ENCODE assay signal across 8 mouse cellular contexts in genomic region chr15:5243036-5243958, GRCm38 (mm10). TPM values are rescaled to one million over a fixed set of nuclear protein-coding genes. Genes with fewer than 3 reads are reported as not detected.
DNase-seq lines count a peak whose midpoint lies in the region; ATAC-seq and TF ChIP-seq lines count a peak whose summit lies in the region.

No protein-coding gene starts in this region.

- H3K9ac ChIP-seq in heart, embryonic 13.5 days = peak overlapping the region; percentile 82
- H3K9ac ChIP-seq in limb, embryonic 14.5 days (ENCODE audit: low read depth, low read length, severe bottlenecking) = peak overlapping the region; percentile 58

- ATAC-seq in heart, embryonic 13.5 days (ENCODE audit: extremely low read depth, insufficient number of reproducible peaks, low FRiP score, low TSS enrichment) = no peak; the same call in 1 of the 2 replicates
- ATAC-seq in limb, embryonic 14.5 days (ENCODE audit: low FRiP score, low read depth) = no peak

- H3K4me1 ChIP-seq in heart, embryonic 13.5 days = peaks cover 33% of the 10 kb centered on the region
- peaks cover 12% of the 10 kb centered on the region for H3K4me1 ChIP-seq in limb, embryonic 14.5 days (ENCODE audit: control insufficient read depth, insufficient read depth, low read length)

- peak overlapping the region; percentile 100 for H3K4me2 ChIP-seq in heart, embryonic 13.5 days
- H3K4me2 ChIP-seq in limb, embryonic 14.5 days (replicated peaks; ENCODE audit: low read depth, low read length, severe bottlenecking) = peak overlapping the region; percentile 100

- no peaks in the 10 kb centered on the region for H3K9me3 ChIP-seq in heart, embryonic 13.5 days
- no peaks in the 10 kb centered on the region for H3K9me3 ChIP-seq in limb, embryonic 14.5 days (ENCODE audit: control insufficient read depth, low read length)

- H3K27me3 ChIP-seq in heart, embryonic 13.5 days (replicated peaks) = peaks cover 50% of the 10 kb centered on the region
- peaks cover 18% of the 10 kb centered on the region for H3K27me3 ChIP-seq in limb, embryonic 14.5 days (ENCODE audit: control insufficient read depth, insufficient read depth, low read length)

- 5% methylated on average over 40 of the region's 40 CpGs for WGBS in heart, embryonic 13.5 days
- WGBS in limb, embryonic 14.5 days = 9% methylated on average over 40 of the region's 40 CpGs

- no peak overlapping the region for H3K27ac ChIP-seq in layer of hippocampus, adult 2 months
- H3K27ac ChIP-seq in heart, embryonic 13.5 days (replicated peaks) = no peak overlapping the region
- H3K27ac ChIP-seq in limb, embryonic 14.5 days (replicated peaks; ENCODE audit: low read depth, low read length) = no peak overlapping the region

- peak overlapping the region; percentile 70 for H3K4me3 ChIP-seq in layer of hippocampus, adult 2 months
- peak overlapping the region; percentile 75 for H3K4me3 ChIP-seq in heart, embryonic 13.5 days
- H3K4me3 ChIP-seq in limb, embryonic 14.5 days (replicated peaks; ENCODE audit: low read length) = peak overlapping the region; percentile 62

- no peaks in the 10 kb centered on the region for H3K36me3 ChIP-seq in heart, embryonic 13.5 days
- no peaks in the 10 kb centered on the region for H3K36me3 ChIP-seq in limb, embryonic 14.5 days (ENCODE audit: control insufficient read depth, insufficient read depth, low read length)

- no peak for TF ChIP-seq CTCF in layer of hippocampus, adult 2 months (conservative IDR thresholded peaks at IDR 0.05)
- no peak for TF ChIP-seq CTCF in brain, embryonic 14.5 days (IDR thresholded peaks at IDR 0.05; ENCODE audit: borderline replicate concordance, extremely low read depth, insufficient read depth, insufficient read length)

- no peak for DNase-seq in layer of hippocampus, adult 2 months (ENCODE audit: low spot score in 2 of 2)
- DNase-seq in layer of hippocampus, adult 18-20 months (ENCODE audit: low spot score in 2 of 2) = no peak
- peak; percentile 7 for DNase-seq in brain, embryonic 14.5 days (ENCODE audit: low read depth)
- no peak for DNase-seq in limb, embryonic 14.5 days (ENCODE audit: low spot score)
- peak; percentile 39 for DNase-seq in neural tube, embryonic 10.5 days (ENCODE audit: extremely low spot score, low spot score)
- DNase-seq in layer of hippocampus, adult 9-10 months (ENCODE audit: low spot score) = no peak
- DNase-seq in adrenal gland, postnatal 14 days = no peak

- no peak for TF ChIP-seq POLR2A in brain, embryonic 14.5 days (IDR thresholded peaks at IDR 0.05; ENCODE audit: borderline replicate concordance, extremely low read depth, insufficient read depth, insufficient read length, poor library complexity, severe bottlenecking)
- TF ChIP-seq POLR2A in limb, embryonic 14.5 days (IDR thresholded peaks at IDR 0.05; ENCODE audit: borderline replicate concordance, extremely low read depth, insufficient read depth, insufficient read length) = no peak

RNA-seq across cellular contexts. Expression of gene Ptger4, which starts 0.7 kb away (rescaled TPM):
- total RNA-seq in layer of hippocampus, adult 2 months (2021) = 1 to 10 TPM in 1 of 2 experiments, under 1 TPM in 1; 0.82 to 1.1 TPM
- total RNA-seq in layer of hippocampus, adult 18-20 months (2021) = under 1 TPM; 0.67 to 0.76 TPM
- polyA plus RNA-seq in brain, embryonic 14.5 days (2012; rRNA removed) = 0.76 and 1.2 TPM in 2 replicates
- 2.4 and 2.5 TPM in 2 replicates for polyA plus RNA-seq in heart, embryonic 13.5 days (2015; fragmentation: Nextera tagmentation; extraction: Ambion mirVana)
- 3.4 and 5.2 TPM in 2 replicates for polyA plus RNA-seq in limb, embryonic 14.5 days (2012; rRNA removed)
- 4.7 and 4.9 TPM in 2 replicates for polyA plus RNA-seq in limb, embryonic 14.5 days (2014; fragmentation: Nextera tagmentation; extraction: Ambion mirVana)
- total RNA-seq in adrenal gland, postnatal 14 days (2021) = 4.0 and 5.6 TPM in 2 replicates

RNA-seq across cellular contexts. Expression of gene Ttc33, which starts 58.0 kb away (rescaled TPM):
- total RNA-seq in layer of hippocampus, adult 2 months (2021) = 10 to 100 TPM; 85.2 to 93.3 TPM
- 10 to 100 TPM; 82.3 to 85.7 TPM for total RNA-seq in layer of hippocampus, adult 18-20 months (2021)
- 24.5 and 29.0 TPM in 2 replicates for polyA plus RNA-seq in brain, embryonic 14.5 days (2012; rRNA removed)
- polyA plus RNA-seq in heart, embryonic 13.5 days (2015; fragmentation: Nextera tagmentation; extraction: Ambion mirVana) = 29.3 and 31.6 TPM in 2 replicates
- 11.6 and 19.0 TPM in 2 replicates for polyA plus RNA-seq in limb, embryonic 14.5 days (2012; rRNA removed)
- polyA plus RNA-seq in limb, embryonic 14.5 days (2014; fragmentation: Nextera tagmentation; extraction: Ambion mirVana) = 38.4 and 43.0 TPM in 2 replicates
- 53.1 and 54.6 TPM in 2 replicates for total RNA-seq in adrenal gland, postnatal 14 days (2021)

Comparison
In these comparisons a context has a peak if more than half of its experiments do, and no peak if none do; other contexts are left out.
1. DNase-seq: peak in brain, embryonic 14.5 days (single experiment) and neural tube, embryonic 10.5 days (single experiment); none in layer of hippocampus, adult 2 months (0 of 2), layer of hippocampus, adult 18-20 months (0 of 2), limb, embryonic 14.5 days (single experiment), layer of hippocampus, adult 9-10 months (single experiment) and adrenal gland, postnatal 14 days (single experiment).
2. Peak in every context shown above with its lines, with median percentiles within 50 percentile points of each other: H3K4me3 ChIP-seq.